Mouse (Mus musculus) A20 (cell line): ENCODE data around the gene Rhbdd3.
A peak's percentile ranks its signal among the peaks of the same experiment; 100 is the strongest.
"Not testable (repeated sequence)": the region's sequence is repeated elsewhere in the genome, so short reads cannot be mapped to it uniquely, and the experiment has no call there.

Experiments
- DNase-seq: peaks from one replicate; pipeline ENCODE4 v3.0.0-alpha.2; 2011; ENCODE audit warnings: low read depth, low spot score

Rhbdd3 gene

DNA sequence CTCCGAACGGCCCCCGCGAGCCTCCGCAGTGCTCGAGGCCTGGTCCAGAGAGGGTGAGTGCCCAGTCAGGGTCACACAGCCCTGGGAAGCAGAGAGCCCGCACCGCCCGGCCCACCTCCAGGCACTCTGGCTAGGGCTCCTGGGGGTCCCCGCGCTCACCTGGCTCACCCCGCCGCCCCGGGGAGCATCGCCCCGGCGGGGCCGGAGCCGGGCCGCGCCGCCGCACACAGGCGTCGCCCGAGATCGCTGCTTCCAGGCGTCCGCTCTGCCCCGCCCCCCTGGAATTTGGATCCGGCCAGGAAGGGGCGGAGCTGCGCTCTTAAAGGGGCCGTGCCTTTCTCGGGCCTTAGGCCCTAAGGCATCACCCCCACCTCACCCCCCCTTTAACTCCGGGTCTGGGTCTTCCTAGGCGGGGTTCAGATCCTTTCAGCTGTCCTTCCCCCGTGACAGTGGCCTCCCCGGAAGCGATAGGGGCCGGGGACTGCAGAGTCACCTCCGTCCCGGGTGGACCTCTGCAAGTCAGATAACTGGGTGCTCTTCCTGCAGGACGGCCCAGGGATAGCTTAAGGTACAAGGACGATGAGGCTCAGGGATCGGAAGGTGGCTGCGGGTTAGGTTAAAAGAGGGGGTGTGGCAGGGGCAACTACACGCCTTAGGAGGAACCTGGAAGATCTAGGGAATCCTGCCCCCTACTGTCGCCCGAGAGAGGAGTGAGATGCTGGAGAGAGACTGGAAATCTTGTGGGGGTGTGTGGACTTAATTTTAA is 33.5 kb upstream of the Rhbdd3 start, which contains the start of gene Gas2l1:
Gas2l1 (minus strand) TSS at position 272 of the 766 bp plus-strand sequence.
- DNase-seq, result peak; percentile 60

DNA sequence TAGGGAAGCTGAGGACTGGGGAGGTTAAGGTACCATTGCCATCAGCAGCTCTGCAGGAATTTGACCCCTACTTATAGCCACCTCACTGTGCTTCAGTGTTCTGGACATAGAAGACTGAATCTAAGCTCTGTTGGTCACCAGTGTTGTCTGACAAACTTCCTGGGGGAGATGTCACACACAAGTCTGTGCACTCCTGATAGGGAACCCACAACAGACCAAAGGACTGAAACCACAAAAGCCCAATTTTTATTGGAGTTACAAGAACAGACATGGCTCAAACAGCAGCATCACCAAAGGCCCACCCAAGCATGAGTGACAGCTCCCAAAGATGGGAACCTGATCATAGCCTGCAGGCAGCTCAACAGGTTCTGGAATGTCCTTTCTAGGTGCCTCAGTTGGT is 31.7 kb upstream of the Rhbdd3 start:
- no peak for DNase-seq

DNA sequence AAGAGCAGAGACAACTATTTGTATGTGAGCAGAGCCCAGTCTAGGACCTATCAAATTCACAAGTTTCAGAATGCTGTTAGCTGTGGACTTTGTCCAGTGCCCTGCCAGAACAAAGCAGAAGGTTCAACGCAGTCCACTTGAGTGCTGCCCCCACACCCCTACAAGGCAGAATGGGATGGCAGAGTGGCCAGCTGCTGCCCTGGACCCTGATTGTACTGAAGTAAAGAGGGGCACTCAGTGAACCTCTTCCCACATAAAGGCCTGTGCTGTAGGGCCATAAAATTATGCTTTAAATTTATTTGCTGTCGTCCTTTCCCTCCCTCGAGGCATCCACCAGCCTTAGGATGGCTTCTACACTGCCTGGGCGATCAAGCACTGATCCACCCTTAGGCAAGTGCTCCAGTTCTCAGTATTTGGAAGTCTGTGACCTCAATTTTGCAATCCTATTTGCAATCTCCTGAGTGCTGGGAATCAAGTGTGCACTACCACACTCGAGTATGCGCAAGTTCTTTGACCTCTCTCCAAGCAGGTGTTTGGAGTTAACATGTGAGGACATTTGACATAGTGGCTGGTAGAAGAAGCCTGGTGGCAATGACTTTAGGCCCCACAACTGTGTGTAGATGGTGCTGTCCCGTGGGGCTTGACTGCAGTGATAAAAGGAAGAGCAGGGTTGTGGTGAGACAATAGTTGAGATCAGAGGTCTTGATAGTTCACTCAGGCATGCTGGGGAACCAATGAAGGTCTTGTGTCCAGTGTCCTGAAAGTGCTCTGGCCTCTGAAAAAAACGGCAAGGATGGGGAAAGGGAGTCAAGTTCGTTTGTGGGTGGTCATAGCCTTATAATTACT is 30.4 kb upstream of the Rhbdd3 start:
- no peak for DNase-seq

DNA sequence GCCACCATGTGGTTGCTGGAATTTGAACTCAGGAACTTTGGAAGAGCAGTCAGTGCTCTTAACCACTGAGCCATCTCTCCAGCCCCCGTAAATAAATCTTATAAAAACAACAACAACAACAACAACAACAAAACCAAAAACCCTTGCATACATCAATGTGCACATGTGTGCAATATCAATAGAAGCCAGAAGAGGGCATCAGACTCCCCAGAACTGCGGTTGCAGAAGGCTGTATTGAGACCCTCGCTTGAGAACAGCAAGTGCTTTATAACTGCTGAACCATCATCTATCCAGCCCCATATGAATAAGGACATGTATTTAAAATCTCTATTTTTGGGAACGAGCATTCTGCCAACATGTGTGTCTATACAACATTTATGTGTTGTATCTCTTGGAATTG is 23.8 kb upstream of the Rhbdd3 start:
- DNase-seq, result no peak

DNA sequence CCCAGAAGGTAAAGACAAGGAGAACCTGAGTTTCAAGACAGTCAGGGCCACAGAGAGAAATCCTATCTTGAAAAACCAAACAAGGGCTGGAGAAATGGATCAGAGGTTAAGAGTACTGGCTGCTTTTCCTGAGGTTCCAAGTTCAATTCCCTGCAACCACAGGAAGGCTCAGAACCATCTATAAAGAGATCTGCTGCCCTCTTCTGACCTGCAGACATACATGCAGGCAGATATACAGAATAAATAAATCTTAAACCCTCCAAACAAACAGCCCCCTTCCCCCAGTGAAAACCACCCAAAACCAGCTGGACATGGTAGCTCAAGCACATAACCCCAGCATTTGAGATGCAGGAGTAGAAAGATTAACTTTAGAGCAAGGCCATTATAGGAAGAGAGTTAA is 23.0 kb upstream of the Rhbdd3 start:
- DNase-seq, result no peak

DNA sequence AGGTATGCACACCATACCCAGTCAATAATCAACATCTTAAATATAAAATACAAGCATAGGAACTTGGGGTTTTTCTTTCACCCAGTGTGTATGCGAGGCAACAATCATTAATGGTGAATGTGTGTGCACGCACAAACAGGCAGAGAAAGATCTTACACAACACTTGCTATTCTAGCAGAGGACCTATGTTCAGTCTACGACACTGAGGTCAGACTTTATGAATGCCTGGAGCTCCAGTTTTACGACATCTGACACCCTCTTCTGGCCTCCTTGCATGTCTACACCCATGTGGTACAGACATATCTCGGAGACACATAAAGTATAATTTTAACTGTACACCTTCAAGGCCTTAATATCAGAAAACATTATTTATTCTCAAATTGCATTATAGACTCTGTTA is 21.9 kb upstream of the Rhbdd3 start:
- not testable (repeated sequence) for DNase-seq

DNA sequence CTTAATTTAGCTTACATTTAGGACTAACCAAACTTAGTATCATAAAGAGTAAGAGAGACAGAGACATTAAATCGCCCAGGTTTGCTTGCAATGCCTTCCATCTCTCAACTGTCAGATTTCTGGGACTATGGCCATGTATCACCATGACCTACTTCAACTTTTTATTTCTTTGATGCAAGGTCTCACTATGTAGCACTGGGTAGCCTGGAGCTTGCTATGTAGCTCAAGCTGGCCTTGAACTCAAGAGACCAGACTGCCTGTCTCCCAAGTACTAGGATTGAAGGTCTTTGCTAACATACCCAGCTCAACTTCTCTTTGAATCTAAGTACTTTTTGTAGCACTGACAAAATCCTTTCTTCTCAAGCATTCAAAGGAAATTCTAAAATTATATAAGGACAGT is 9.6 kb upstream of the Rhbdd3 start:
- no peak for DNase-seq

DNA sequence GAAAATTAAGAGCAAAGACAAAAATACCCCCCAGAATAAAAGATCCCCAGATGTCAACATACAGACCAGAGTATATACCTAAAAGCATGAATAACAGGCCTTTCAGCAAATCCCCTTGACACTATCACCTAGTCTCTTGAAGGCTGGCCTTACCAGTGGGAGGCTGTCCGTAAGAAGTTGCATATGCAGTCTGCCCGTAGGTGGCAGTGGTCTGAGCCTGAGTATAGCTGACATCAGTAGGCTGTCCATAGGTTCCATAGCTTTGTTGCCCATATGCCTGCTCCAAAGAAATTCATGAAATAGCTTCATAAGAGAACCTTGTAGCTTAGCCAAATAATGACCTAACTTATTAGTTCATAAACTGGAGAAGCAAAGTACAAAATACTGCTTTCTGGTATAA is 7.0 kb upstream of the Rhbdd3 start:
- no peak for DNase-seq

DNA sequence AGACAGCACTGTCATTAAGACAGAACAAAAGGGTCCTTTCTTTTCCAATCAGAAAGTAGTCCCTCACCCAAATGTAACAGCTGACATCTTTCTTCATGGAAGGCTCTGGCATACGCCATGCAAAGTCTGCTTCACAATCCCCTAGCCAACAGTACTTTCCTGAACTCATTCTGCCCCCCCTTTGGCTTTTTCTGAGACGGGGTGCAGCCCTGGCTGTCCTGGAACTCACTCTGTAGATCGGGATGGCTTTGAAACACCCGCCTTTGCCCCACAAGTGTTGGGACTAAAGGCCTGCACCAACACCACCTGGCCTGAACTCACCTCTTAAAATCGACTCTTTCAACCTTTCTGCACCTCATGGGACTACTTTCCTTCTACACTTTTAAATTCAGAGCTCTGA is 2.8 kb upstream of the Rhbdd3 start:
- DNase-seq, result no peak

DNA sequence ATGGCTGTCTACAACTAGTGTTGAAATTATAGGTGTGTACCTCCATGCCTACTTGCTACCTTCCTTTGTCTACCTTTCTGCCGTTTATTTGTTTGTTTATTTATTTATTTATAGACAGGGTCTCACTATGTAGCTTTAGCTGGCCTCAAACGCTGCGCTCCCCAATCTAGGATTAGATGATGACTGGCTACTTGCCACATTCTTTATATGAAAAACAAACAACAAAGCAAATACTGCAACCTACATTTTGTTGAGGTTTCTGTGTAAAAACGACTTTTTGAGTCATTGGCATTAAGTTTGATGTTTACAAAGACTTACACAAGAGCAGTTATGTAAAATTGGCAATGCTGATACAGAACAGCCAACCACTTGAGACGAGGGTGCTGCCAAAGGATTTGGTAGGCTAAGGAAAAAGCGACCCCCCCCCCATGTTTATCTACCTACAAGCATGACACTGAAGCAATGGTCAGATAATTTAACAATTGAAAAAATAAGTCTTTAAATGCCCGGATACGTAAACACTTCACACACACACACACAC is 2.2 kb upstream of the Rhbdd3 start:
- DNase-seq, result no peak

DNA sequence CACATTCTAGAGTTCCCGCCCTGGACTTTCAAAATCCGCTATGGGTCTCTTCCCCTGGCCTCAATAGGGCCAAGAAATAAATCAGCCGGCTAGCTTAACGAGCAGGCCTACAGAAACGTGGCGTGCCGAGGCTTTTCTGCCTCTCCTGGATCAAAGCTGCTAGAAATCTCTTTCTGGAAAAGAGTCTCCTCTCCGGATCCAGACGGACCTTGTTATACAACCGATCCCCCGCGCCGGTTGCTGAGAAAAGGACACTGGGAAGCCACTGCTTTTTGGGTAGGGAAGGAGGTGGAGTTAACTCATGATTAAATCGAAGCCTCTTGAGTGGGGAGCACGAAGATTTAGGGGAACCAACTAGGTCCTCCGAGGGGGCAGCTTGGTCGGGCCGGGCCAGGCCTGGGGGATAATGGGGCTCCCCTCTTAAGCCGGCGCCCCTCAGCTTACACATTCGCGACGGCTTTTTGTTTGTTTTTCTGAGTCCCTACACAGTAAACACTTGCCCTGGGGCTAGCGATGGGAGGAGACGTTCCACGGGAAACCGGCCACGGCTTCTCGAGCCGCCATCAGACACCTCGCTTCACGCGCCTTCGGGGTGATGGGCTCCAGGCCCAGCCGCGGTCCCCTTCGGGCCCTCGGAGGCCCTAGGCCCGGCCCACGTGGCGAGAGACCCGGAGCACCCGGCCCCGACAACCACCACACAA is 541 bp upstream of the Rhbdd3 start:
- peak; percentile 51 for DNase-seq

DNA sequence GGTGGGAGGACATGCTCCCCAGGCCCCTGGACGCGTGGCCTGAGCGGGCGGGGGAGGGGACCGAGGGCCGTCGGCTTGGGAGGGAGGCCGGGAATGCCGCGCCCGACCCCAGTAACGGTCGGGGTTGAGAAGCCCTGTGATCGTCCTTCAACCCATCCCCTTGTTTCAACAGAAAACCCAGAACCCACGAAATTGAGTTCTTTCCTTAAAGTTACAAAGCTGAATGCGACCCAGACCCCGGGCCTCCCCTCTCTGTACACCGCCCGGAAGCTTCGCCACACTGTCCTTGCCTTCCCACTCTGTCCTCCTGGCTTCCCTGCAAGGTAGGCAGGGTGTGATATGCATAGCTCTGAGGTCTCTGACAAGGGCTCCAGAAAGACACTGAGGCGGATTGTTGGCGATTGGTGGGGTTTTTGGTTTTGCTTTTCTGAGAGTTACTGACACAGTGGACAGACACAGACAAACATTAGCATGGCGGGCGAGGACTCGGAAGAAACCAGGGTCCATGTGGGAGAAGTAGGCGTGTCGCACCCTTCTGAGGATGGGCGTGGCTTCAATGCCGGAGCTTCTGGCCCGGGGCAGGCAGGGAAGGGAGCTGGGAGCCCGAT is 954 bp downstream of the Rhbdd3 start:
- DNase-seq, result peak; percentile 93

DNA sequence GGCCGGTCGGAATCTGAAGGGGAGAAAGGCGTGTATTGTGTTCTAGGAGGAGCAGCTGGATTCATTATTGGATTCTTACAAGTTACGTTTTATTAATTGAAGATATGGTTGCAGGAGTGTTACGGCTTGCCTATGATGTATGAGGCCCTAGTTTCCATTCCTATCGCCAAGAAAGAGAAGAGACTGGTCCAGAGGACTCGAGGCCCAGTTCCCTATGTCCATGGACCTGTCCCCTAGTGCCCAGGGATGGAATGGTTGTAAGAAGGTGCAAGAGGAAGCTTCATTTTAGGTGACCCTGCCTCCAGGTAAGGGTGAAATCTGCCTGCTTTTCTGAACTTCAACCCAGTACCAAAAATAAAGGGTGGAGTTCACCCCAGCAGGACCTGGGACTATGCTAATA is 1.6 kb downstream of the Rhbdd3 start:
- no peak for DNase-seq

DNA sequence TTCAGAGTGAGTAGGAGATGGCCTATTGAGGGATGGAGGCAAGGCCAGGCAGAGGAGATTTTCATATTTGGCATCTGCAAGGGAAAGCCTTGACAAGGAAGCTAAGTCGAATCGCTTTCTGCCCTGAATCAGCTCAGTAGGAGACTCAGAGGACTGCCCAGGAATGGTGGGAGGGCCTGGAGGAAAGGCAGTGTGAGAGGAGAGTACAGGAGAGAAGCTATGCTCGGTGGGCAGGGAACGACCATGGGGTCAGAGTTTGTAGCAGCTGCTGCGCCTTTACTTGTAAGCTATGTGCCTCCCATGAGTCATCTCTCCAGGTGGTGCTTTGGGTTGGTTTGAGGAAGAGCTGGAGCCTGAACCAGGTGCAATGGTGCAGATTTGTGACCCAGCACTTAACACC is 2.1 kb downstream of the Rhbdd3 start:
- DNase-seq, result no peak

DNA sequence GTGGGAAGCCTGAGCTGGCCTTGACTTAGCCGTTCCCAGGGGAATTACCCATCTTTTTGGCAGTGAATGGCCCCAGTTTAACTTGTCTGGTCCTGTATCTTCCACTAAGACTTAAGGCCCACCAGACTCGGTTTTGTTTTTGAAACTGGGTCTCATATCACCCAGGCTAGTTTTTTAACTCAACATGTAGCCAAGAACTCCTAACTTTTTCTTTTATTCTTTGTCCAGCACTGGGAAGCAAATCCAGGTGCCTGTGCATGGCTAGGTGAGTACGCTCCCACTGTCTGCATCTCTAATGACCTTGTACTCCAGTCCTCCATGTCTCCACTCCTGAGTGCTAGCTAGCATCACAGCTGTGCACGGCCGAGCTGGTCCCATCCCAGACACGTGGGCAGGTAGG is 2.9 kb downstream of the Rhbdd3 start:
- no peak for DNase-seq

DNA sequence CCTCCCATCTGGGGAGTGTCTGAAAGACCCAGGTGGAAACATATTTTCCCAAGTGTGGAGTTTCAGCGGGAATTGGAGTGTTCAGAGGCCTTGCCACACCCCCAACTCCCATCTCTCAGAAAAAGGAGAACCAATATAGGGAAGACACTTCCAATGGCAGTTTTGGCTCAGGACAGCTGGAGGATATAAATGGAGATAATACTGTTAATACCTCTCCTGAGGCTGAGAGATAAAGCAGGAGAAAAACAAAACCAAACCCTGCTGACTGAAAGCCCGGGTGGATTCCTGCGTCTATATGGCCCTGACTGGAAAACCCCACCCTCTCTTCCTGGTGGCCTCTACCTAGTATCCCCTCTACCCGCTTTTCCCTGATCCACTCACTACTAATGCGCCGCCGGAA is 3.7 kb downstream of the Rhbdd3 start:
- DNase-seq, result no peak

DNA sequence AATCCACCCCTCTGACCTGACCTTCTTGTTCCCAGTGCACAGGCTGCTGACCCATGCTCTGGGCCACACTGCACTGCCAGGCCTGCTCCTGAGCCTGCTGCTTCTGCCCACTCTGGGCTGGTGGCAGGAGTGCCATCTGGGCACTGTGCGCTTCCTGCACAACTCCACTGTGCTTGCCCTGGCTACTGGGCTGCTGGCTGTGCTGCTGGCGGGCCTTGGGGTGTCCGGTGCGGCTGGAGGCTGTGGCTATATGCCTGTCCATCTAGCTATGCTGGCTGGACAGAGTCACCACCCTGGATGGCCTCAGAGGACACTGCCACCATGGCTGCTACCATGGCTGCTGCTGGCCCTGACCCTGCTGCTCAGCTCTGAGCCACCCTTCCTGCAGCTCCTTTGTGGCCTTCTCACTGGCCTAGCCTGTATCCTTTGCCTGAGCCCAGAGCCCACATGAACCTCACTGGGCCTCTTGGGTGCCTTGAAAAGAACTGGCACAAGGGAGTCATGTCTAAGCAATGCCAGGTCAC is 5.3 kb downstream of the Rhbdd3 start:
- DNase-seq, result no peak

DNA sequence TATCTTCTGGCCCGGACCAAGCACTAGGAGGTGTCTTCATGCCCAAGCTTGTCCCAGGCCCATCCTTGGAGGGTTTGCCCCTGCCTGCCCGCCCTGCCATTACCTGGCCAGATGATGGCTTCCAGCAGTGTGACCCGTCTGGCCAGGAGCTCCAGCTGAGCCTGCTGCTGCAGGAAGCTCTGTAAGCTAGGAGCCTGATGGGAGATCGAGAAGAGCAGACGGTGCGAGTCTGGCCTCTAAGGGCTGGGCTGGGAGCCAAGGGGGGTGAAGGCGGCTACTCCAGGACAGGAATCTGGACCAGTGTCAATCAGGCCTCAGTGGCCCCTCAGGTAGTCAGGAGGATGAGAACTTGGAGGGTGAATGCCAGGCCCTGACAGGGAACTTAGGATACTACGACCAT is 10.7 kb downstream of the Rhbdd3 start:
- no peak for DNase-seq

DNA sequence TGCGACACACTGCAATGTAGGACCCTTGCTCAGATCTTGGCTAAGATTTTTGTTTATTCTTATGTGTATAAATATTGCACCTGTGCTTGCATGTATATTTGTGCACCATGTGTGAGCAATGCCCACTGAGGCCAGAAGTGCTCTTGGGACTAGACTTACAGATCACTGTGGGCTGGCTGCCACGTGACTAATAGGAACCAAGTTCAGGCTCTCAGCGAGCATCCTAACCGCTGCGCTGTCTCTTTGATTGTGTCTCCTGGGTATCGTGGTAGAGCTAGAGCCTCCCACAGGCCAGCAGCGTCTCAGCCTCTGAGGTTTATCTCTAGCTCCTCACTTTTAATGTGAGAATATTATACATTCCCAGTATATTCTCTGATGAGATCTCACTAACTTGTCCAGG is 14.9 kb downstream of the Rhbdd3 start:
- DNase-seq, result no peak

DNA sequence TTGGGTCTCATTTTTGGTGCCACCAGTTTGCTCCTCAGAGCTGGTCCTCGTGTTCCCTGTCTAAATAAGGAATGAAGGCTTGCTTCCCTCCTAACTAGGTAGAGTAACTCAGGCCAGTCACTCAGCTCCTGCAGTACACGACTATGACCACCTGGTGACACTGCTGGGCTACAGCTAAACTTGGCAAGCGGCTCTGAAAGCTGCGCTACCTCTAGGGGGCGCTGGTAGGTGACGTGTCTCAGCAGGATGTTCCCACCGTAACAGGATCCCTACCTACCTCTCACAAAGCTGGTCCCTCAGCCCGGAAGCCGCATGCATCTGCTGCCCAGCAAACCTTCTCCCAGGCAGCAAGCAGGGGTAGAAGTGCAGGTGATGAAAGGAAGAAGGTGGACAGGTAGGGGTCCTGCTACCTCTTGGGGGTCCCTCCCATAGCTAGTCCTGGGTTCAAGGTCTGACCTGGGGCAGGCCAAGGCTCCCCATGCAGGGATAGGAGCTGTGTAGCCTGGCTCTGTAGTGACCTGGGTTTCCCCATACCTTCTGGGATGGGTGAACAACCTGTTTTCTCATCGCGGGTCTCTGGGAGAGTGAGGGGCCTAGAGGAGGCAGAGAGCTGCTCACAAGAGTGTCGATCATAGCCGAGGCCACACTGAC is 16.3 kb downstream of the Rhbdd3 start:
- peak; percentile 87 for DNase-seq

DNA sequence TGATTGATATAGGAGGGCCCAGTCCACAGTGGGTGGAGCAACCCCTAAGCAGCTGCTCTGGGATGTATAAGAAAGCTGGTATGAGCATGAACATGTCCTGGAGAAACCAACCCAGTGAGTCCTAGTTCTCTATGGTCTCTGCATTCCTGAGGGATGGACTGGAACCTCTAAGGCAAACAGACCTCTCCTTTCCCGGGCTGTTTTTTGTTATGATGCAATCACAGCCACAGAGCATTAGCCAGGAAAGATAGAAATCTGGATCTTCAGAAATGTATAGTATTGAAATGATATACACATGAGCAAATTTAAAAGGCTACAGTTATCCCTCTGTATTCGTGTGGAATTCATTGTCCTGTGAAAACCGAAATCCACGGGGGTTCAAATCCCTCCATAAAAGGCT is 27.0 kb downstream of the Rhbdd3 start:
- DNase-seq, result no peak
